Mouse (Mus musculus) olfactory bulb, adult 2 months (tissue): ENCODE results near the gene Ahctf1. TPM values are rescaled to one million over a fixed set of nuclear protein-coding genes. Genes with fewer than 3 reads are reported as not detected.

Experiments
- H3K27ac ChIP-seq: fragments of 200-500 bp; 2 replicates; pipeline ENCODE4 v1.5.1; 2012; ENCODE audit warnings: low read depth, low read length; ENCODE audit not compliant: insufficient read depth
- H3K4me1 ChIP-seq: fragments of 200-500 bp; 2 replicates; pipeline ENCODE4 v1.6.1; 2012; ENCODE audit warnings: low read length; ENCODE audit not compliant: control insufficient read depth, insufficient read depth
- H3K4me3 ChIP-seq: fragments of 200-500 bp; 2 replicates; pipeline ENCODE4 v1.5.1; 2012; ENCODE audit warnings: mild to moderate bottlenecking, low read depth, low read length, moderate library complexity; ENCODE audit not compliant: insufficient read depth
- CTCF ChIP-seq: fragments of 200-500 bp; IDR thresholded peaks from 2 replicates; pipeline ENCODE4 v1.5.1; 2012; ENCODE audit warnings: low read depth, mild to moderate bottlenecking, low read length, moderate library complexity; ENCODE audit not compliant: insufficient read depth
- POLR2A ChIP-seq: fragments of 200-500 bp; IDR thresholded peaks from 2 replicates; pipeline ENCODE4 v1.6.1; 2012; ENCODE audit warnings: mild to moderate bottlenecking, low read depth, low read length, moderate library complexity; ENCODE audit not compliant: insufficient read depth
- WGBS: fragments of 180-500 bp; shearing (Covaris S2); methylation state at CpG from one replicate; pipeline ENCODE4 v1.1.7; 2018; 5-methylcytosine and 5-hydroxymethylcytosine counted together
- polyA plus RNA-seq: library from polyadenylated mRNA; stranded (reverse); fragments of >200 nt; gene quantifications from 2 replicates; pipeline ENCODE4 v1.2.4, GENCODE M21; 2012; ENCODE audit warnings: low replicate concordance; ENCODE audit not compliant: missing spikeins, insufficient read depth, insufficient read length

The Ahctf1 gene
- polyA plus RNA-seq, 1 experiment: not detected

DNA sequence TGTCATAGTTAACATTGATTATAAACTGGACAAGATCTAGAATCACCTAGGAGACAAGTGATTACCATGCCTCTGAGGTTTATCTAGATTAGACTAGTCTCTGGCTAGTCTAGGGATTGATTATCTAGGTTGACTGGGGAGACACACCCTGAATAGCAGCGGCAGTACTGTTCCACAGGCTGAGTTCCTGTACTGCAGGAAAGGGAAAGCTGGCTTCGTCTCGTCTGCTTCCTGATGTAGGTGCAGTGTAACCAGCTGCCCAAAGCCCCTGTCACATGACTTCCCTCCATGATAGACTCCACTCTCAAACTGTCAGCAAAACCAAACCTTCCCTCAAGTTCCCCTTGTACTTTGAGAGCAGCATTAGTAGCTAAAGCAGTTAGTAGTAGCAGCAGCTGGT is 99.3 kb downstream of the Ahctf1 start:
- 93% methylated on average over 3 of the region's 3 CpGs for WGBS
- Histone ChIP-seq H3K4me3 (no peak overlapping the region), H3K4me1 (peaks cover 2% of the 10 kb centered on the region; the same call in 1 of the 2 replicates), H3K27ac (no peak overlapping the region)
- TF ChIP-seq CTCF: no peak
- no peak for TF ChIP-seq POLR2A

Other genes with a start within 250 kb of the Ahctf1 start
- gene Sccpdh, start 135.5 kb downstream of the Ahctf1 start, polyA plus RNA-seq: not detected in 2 replicates
- not detected in 2 replicates for gene Kif28, start 58.4 kb downstream of the Ahctf1 start, polyA plus RNA-seq
- not detected in 2 replicates for gene Gm10518, start 304 bp downstream of the Ahctf1 start, polyA plus RNA-seq
- gene Cdc42bpa, start 156.8 kb upstream of the Ahctf1 start, polyA plus RNA-seq: 80.2 TPM in 1 of 2 replicates, not detected in the other